Mouse (Mus musculus) bone marrow macrophage, adult 2 months (primary cell): ENCODE data around the gene Brd7. TPM values are rescaled to one million over a fixed set of nuclear protein-coding genes. Genes with fewer than 3 reads are reported as not detected.

Experiments used
- H3K27ac ChIP-seq: 2 replicates; pipeline ENCODE4 v1.5.1; 2012; ENCODE audit warnings: low read depth, low read length; ENCODE audit not compliant: insufficient read depth
- H3K4me1 ChIP-seq: 2 replicates; pipeline ENCODE4 v1.6.1; 2012; ENCODE audit warnings: low read length; ENCODE audit not compliant: control insufficient read depth, insufficient read depth
- H3K4me3 ChIP-seq: 2 replicates; pipeline ENCODE4 v1.5.1; 2012; ENCODE audit warnings: mild to moderate bottlenecking, low read length, moderate library complexity; ENCODE audit not compliant: insufficient read depth
- CTCF ChIP-seq: IDR thresholded peaks from 2 replicates; pipeline ENCODE4 v1.5.1; 2012; ENCODE audit warnings: low read depth, mild to moderate bottlenecking, low read length, moderate library complexity
- POLR2A ChIP-seq: IDR thresholded peaks from 2 replicates; pipeline ENCODE4 v1.6.1; 2012; ENCODE audit warnings: mild to moderate bottlenecking, low read depth, low read length, borderline replicate concordance
- polyA plus RNA-seq: library from polyadenylated mRNA; stranded (reverse); fragments of >200 nt; gene quantifications from 2 replicates; pipeline ENCODE4 v1.2.4, GENCODE M21; 2012; ENCODE audit not compliant: missing spikeins, insufficient read depth, insufficient read length

Gene Brd7
- polyA plus RNA-seq, 1 experiment: 92.1 TPM

DNA sequence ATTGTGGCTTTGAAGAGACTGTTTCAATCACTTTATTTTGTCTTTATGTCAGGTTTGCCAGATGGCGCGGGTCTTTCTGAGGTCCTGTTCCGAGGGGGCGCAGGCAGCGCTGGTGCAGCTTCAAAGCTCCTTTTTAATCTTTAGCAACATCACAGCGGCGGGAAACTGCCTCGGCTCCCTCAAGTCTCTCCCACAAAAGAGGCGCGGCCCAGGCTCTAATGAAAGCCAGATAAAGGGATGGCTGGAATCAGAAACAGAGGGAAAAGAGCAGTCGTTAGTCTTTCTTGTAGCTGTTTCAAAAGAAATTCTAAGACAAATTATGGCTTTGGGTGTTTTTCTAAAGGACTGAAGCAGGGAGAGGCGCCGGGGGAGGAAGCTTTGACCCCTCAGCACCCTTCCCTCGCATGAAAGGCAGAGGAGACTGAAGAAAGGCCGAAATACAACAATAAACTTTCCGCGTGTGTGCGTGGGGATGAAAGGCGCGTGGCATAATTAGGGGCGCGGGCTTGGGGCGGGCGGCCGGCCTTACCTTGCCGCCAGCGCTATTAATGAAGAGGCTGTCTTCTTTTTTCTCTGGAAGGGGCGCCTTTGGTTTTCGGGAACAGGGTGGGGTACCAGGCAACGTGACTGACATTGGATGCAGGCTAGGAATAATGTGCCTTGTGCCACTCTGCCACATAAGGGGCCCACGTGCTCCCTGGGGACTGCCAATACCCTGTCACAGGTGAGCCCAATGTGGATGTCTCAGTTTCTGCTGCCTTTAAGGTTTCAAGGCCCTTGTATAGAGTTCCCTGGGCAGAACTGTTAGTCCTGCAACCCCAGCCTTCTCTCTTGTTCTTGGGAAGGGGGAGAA lies 20.5 kb upstream of the Brd7 start:
- no peaks in the 10 kb centered on the region for H3K4me1 ChIP-seq
- no peak overlapping the region for H3K27ac ChIP-seq
- H3K4me3 ChIP-seq: no peak overlapping the region
- no peak for TF ChIP-seq CTCF
- no peak for TF ChIP-seq POLR2A

DNA sequence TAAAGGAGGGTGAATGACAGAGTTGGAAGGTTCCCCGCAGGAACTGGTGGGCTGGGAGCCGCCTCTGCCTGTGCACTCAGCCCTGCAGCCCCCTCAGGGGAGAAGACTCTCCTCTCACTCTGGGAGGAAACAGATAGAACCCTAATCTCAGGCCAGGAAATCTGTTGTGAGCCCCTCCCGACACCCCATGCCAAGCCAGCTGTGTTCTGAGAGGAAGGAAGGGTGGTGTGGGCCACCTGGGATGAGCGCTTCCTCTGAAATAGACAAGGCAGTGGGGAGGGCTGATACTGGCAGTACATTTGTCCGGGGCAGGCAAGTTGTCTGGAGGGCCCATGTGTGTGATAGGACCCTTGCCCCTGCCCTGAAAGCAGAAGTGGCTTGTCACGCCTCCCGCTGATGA lies 18.5 kb upstream of the Brd7 start:
- no peak for TF ChIP-seq POLR2A
- TF ChIP-seq CTCF: no peak
- no peak overlapping the region for H3K4me3 ChIP-seq
- H3K27ac ChIP-seq: no peak overlapping the region
- H3K4me1 ChIP-seq: no peaks in the 10 kb centered on the region

DNA sequence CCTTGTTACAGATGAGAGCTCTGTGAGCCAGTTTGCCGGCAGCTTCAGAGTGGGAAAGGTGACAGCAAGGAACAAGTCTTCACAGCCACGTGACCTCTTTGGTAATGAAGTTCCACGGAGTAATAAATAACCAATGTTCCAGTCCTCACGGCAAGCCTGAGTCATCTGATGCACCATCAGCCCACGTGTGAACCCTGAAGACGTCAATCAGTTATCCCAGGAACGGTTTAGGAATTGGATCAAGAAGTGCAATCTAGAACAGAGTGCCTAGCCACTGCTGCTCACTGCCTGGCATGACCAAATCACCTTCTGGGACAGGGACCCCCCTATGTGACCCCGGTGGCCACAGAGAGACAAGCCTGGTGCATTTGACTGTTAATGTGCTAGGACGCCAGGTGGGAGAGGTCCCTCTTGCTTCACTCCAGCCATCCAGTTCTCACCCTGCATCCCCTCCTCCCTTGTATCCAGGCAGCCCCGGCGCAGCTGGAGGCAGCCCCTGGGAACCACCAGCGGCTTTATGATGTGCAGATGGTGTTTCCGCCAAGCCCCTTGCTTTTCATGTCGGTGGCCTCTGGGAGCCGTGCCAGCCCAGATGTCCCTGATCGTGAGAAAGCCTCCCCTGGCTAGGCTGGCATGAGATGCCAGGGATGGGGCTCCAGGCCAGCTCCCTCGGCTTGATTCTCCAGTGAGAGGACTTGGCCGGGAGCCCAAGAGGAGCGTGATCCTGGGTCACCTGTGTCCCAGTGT lies 15.0 kb upstream of the Brd7 start:
- Histone ChIP-seq H3K4me1 (no peaks in the 10 kb centered on the region), H3K4me3 (no peak overlapping the region), H3K27ac (no peak overlapping the region)
- no peak for TF ChIP-seq CTCF
- no peak for TF ChIP-seq POLR2A

DNA sequence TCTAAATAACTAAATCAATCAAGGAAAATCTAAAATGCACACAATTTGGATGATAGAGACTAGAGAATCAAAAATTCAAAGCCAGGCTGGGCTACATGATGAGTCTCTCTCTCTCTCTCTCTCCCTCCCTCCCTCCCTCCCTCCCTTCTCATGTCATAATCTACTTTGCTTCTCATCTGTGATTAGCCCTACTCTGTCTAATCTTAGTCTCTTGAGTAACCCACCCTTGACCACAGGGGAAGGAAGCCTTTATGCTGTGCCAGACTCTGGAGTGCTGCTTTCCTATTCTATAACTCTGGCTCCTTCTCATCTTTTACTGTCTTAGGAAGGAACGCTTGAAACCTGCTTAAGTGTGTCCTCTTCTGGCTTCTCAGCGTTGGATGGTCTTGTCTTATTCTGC lies 9.5 kb upstream of the Brd7 start:
- Histone ChIP-seq H3K4me3 (no peak overlapping the region), H3K4me1 (no peaks in the 10 kb centered on the region), H3K27ac (no peak overlapping the region)
- TF ChIP-seq CTCF (no peak), POLR2A (no peak)

DNA sequence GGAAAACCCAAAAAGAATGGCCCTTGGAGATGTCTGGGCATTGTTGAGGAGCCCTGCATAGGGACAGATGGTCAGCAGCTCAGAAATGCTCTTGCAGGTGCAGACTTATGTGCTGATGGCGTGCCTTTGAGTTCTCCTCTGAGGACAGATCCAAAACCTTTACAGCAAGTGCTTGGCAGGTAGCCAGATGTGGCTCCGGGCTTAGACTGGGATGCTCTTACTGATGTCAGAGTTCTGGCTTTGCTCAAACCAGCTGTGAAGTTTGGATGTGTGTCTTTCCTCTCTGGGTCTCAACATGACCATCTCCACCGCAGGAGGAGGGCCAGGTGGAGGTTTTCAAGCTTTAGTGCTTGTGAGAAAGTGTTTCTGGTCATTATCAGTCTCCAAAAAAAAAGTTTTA lies 7.8 kb upstream of the Brd7 start:
- Histone ChIP-seq H3K27ac (no peak overlapping the region), H3K4me1 (no peaks in the 10 kb centered on the region), H3K4me3 (no peak overlapping the region)
- no peak for TF ChIP-seq CTCF
- no peak for TF ChIP-seq POLR2A

- no peak overlapping the region for H3K4me3 ChIP-seq
- no peak for TF ChIP-seq POLR2A
- TF ChIP-seq CTCF: no peak
- no peaks in the 10 kb centered on the region for H3K4me1 ChIP-seq
- no peak overlapping the region for H3K27ac ChIP-seq
Measured at GRCm38 (mm10) chr8:88369221-88369620, 7.2 kb upstream of the Brd7 start.

DNA sequence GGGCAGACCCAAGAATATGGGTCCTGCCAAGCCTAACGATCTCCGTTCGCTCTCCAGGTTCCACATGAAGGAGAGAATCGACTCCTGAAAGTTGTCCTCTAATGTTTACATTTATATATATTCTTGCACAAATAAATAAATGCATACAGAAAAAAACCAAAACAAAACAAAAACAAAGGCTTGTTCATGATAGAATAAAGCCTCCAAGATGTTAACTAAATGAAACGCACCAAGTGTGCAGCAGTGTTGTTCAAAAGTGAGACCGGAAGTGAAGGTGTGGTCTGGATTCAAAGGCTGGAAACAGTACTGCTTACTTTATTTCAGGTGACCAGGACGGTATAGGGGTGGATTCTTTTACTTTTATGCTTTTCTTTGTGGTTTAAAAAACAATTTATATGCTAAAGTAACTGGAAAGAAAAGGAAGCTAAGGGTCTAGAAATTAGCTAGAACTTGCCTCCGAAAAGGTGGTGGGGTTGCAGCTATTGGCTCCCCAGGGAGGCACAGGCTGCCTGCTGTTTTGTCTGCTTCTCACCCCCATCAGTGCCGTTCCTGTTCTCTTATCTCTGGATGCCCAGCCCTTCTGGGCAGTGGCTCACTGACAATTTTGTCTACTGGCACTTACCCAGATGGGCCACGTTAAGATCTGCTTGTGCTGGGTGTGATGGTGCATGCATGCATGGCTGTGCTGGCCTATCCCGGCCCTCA lies 604 bp upstream of the Brd7 start:
- H3K27ac ChIP-seq: peak overlapping the region; percentile 16; the same call in 1 of the 2 replicates
- H3K4me1 ChIP-seq: peaks cover 8% of the 10 kb centered on the region
- no peak for TF ChIP-seq CTCF
- TF ChIP-seq POLR2A: no peak
- peak overlapping the region; percentile 81 for H3K4me3 ChIP-seq

DNA sequence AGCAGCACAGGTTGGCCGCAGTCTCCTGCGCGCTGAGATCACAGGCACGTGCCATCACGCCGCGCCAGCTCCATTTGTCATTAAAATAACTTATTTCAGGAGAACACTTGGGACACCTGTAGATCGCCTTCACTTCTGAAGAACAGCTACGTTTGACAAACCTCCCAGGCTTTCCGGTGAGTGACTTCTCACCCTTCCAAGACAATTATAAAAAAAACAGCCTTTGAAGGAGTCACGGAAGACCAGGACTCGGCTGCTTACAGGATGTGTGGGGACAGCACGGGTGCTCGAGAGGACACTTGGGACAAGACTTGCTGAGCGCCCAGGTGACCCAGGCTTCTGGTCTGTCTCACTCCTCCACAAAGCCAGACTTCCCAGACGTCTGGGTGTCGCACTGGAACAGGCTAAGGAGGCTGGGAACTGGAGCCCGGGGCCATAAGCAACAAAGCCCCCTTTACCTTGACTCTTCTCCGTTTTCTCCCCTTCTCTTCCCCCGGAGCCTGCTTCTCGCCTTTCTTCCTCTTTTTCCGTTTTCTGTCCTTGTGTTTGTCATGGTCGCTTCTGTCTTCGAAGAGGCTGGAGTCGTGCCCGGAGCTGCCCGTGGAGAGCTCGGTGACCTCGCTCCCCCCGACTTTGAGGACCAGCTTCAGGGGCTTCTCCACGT lies 818 bp downstream of the Brd7 start:
- peak overlapping the region; percentile 89 for H3K4me3 ChIP-seq
- H3K4me1 ChIP-seq: peaks cover 8% of the 10 kb centered on the region
- no peak for TF ChIP-seq CTCF
- H3K27ac ChIP-seq: peak overlapping the region; percentile 76

DNA sequence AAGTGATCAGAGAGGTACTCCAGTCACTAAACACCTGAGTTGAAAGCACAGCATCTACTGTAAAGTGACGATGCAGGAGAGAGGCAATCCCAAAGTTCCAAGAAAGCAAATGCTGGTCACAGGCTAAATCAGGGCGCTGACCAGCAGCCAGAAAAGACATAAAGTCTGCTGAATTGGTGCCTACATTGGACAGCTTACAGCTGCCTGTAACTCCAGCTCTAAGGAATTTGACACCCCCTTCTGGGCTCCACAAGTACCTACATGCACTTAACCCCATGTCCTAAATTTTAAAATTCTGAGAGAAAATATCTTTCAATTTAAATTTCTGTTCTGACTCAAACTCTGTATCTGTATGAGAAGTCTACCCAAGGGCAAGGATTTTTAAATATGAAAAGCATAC lies 2.0 kb downstream of the Brd7 start:
- H3K4me3 ChIP-seq: peak overlapping the region; percentile 28; the same call in 1 of the 2 replicates
- TF ChIP-seq POLR2A (no peak), CTCF (no peak)
- peaks cover 8% of the 10 kb centered on the region for H3K4me1 ChIP-seq
- no peak overlapping the region for H3K27ac ChIP-seq
